ENCODE assay signal across 13 mouse cellular contexts in the genomic region with DNA sequence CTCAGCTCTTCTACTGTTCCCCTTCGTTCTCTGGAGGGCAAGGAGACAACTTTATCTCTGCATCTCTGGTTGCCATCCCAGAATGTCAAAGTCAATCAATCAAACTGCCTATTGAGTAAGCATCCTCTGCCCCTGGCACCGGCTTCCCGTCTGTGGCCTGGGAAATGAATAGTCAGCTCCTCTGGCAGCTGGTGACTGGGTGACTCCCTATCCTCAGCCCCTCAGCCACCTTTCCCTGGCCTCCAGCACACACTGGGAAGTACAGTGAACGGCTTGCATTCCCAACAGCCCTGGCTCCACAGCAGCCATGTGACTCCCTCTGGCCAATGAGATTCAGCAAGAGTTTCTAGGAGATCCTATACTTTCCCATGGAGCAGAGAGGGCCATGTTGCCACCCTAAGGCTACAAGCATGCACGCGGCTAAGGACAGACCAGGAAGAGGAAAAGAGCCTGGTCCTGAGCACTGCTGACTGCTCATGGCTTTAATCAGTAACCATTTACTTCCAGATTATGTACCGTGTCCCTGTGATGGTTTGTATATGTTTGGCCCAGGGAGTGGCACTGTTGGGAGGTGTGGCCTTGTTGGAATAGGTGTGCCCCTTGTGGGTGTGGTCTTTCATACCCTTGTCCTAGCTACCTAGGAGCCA.
A peak's percentile ranks its signal among the peaks of the same experiment; 100 is the strongest.
DNase-seq lines count a peak whose midpoint lies in the region; ATAC-seq lines count a peak whose summit lies in the region.
"Had no signal": no experiment of that assay in that cellular context is flagged by ENCODE, and none has a peak within 500 bp of the region (broad histone marks: within the 10 kb centered on the region; RNA-seq: fewer than 3 reads in every experiment).

No protein-coding gene starts in this region.

- no peak overlapping the region for H3K4me2 ChIP-seq in neural tube, embryonic 14.5 days (ENCODE audit: low read depth, low read length)
- no peak overlapping the region for H3K4me2 ChIP-seq in neural tube, embryonic 15.5 days
- no peak overlapping the region for H3K4me2 ChIP-seq in intestine, embryonic 15.5 days (replicated peaks)
- no peak overlapping the region for H3K4me2 ChIP-seq in stomach, embryonic 16.5 days (ENCODE audit: low read depth, low read length)
- H3K4me2 ChIP-seq: heart, embryonic 12.5 days; hindbrain, embryonic 14.5 days; limb, embryonic 15.5 days; neural tube, embryonic 13.5 days had no signal

- DNase-seq in cerebellum, postnatal 10 days, result peak; percentile 79 to 80
- DNase-seq in cerebellum, adult 18-20 months, result no peak
- DNase-seq in urinary bladder, postnatal 25 days (ENCODE audit: low spot score), result no peak
- DNase-seq: cerebellum, adult 11-12 months had no signal

- H3K4me3 ChIP-seq in neural tube, embryonic 14.5 days (ENCODE audit: low read depth, low read length), result no peak overlapping the region
- no peak overlapping the region for H3K4me3 ChIP-seq in neural tube, embryonic 15.5 days (replicated peaks)
- no peak overlapping the region for H3K4me3 ChIP-seq in intestine, embryonic 15.5 days (replicated peaks)
- no peak overlapping the region for H3K4me3 ChIP-seq in stomach, embryonic 16.5 days (replicated peaks; ENCODE audit: low read length)
- H3K4me3 ChIP-seq: heart, embryonic 12.5 days; limb, embryonic 15.5 days; neural tube, embryonic 13.5 days had no signal

- no peaks in the 10 kb centered on the region for H3K27me3 ChIP-seq in neural tube, embryonic 14.5 days (ENCODE audit: control insufficient read depth, insufficient read depth, low read length)
- no peaks in the 10 kb centered on the region for H3K27me3 ChIP-seq in neural tube, embryonic 15.5 days (replicated peaks)
- H3K27me3 ChIP-seq in intestine, embryonic 15.5 days (replicated peaks), result no peaks in the 10 kb centered on the region
- no peaks in the 10 kb centered on the region for H3K27me3 ChIP-seq in stomach, embryonic 16.5 days (ENCODE audit: control insufficient read depth, insufficient read depth, low read length)
- H3K27me3 ChIP-seq: heart, embryonic 12.5 days; limb, embryonic 15.5 days had no signal

- no peaks in the 10 kb centered on the region for H3K9me3 ChIP-seq in neural tube, embryonic 14.5 days (ENCODE audit: control insufficient read depth, low read length)
- H3K9me3 ChIP-seq in neural tube, embryonic 15.5 days (replicated peaks), result no peaks in the 10 kb centered on the region
- H3K9me3 ChIP-seq in intestine, embryonic 15.5 days, result no peaks in the 10 kb centered on the region
- no peaks in the 10 kb centered on the region for H3K9me3 ChIP-seq in stomach, embryonic 16.5 days (replicated peaks; ENCODE audit: control insufficient read depth, low read length)
- H3K9me3 ChIP-seq: heart, embryonic 12.5 days; limb, embryonic 15.5 days; neural tube, embryonic 13.5 days had no signal

- no peaks in the 10 kb centered on the region for H3K36me3 ChIP-seq in neural tube, embryonic 14.5 days (ENCODE audit: control insufficient read depth, insufficient read depth, low read length)
- no peaks in the 10 kb centered on the region for H3K36me3 ChIP-seq in neural tube, embryonic 15.5 days
- no peaks in the 10 kb centered on the region for H3K36me3 ChIP-seq in intestine, embryonic 15.5 days
- no peaks in the 10 kb centered on the region for H3K36me3 ChIP-seq in stomach, embryonic 16.5 days (ENCODE audit: control insufficient read depth, insufficient read depth, low read length)
- H3K36me3 ChIP-seq: heart, embryonic 12.5 days; limb, embryonic 15.5 days; neural tube, embryonic 13.5 days had no signal

- no peak overlapping the region for H3K27ac ChIP-seq in neural tube, embryonic 14.5 days (ENCODE audit: low read depth, low read length)
- no peak overlapping the region for H3K27ac ChIP-seq in neural tube, embryonic 15.5 days (replicated peaks)
- no peak overlapping the region for H3K27ac ChIP-seq in intestine, embryonic 15.5 days
- peak overlapping the region; percentile 39; the same call in 1 of the 2 replicates for H3K27ac ChIP-seq in stomach, embryonic 16.5 days (ENCODE audit: low read length)
- H3K27ac ChIP-seq: hindbrain, embryonic 14.5 days; limb, embryonic 15.5 days; neural tube, embryonic 13.5 days had no signal

- no peak overlapping the region for H3K9ac ChIP-seq in neural tube, embryonic 14.5 days (replicated peaks; ENCODE audit: low read depth, low read length)
- no peak overlapping the region for H3K9ac ChIP-seq in neural tube, embryonic 15.5 days (replicated peaks)
- H3K9ac ChIP-seq in intestine, embryonic 15.5 days, result no peak overlapping the region
- no peak overlapping the region for H3K9ac ChIP-seq in stomach, embryonic 16.5 days (ENCODE audit: low read length)
- H3K9ac ChIP-seq: heart, embryonic 12.5 days; hindbrain, embryonic 14.5 days; limb, embryonic 15.5 days; neural tube, embryonic 13.5 days had no signal

- no peaks in the 10 kb centered on the region for H3K4me1 ChIP-seq in neural tube, embryonic 14.5 days (ENCODE audit: control insufficient read depth, insufficient read depth, low read length)
- peaks cover 8% of the 10 kb centered on the region; the same call in 1 of the 2 replicates for H3K4me1 ChIP-seq in neural tube, embryonic 15.5 days
- peaks cover 3% of the 10 kb centered on the region; the same call in 1 of the 2 replicates for H3K4me1 ChIP-seq in intestine, embryonic 15.5 days (replicated peaks)
- peaks cover 12% of the 10 kb centered on the region for H3K4me1 ChIP-seq in stomach, embryonic 16.5 days (ENCODE audit: control insufficient read depth, insufficient read depth, low read length)

- WGBS in neural tube, embryonic 14.5 days, result 67% methylated on average over 7 of the region's 7 CpGs
- 59% methylated on average over 7 of the region's 7 CpGs for WGBS in neural tube, embryonic 15.5 days
- 45% methylated on average over 7 of the region's 7 CpGs for WGBS in intestine, embryonic 15.5 days
- 42% methylated on average over 7 of the region's 7 CpGs for WGBS in stomach, embryonic 16.5 days

- peak; percentile 49; the same call in 1 of the 2 replicates for ATAC-seq in neural tube, embryonic 14.5 days (ENCODE audit: low read depth)
- ATAC-seq in neural tube, embryonic 15.5 days (ENCODE audit: low FRiP score), result no peak
- peak; percentile 66 for ATAC-seq in intestine, embryonic 15.5 days
- peak; percentile 58 for ATAC-seq in stomach, embryonic 16.5 days (ENCODE audit: insufficient read depth, low FRiP score)
- ATAC-seq in cerebellum, adult (ENCODE audit: insufficient number of reproducible peaks, low FRiP score, low TSS enrichment), result no peak

Comparison
In these comparisons a context has a peak if more than half of its experiments do, and no peak if none do; other contexts are left out.
1. DNase-seq: peak in cerebellum, postnatal 10 days (2 of 2); none in cerebellum, adult 18-20 months (0 of 2) and urinary bladder, postnatal 25 days (single experiment).
2. ATAC-seq: peak in neural tube, embryonic 14.5 days (single experiment), intestine, embryonic 15.5 days (single experiment) and stomach, embryonic 16.5 days (single experiment); none in neural tube, embryonic 15.5 days (single experiment) and cerebellum, adult (single experiment).